Mouse (Mus musculus): ENCODE data around the gene Itm2c. TPM values are rescaled to one million over a fixed set of nuclear protein-coding genes. Genes with fewer than 3 reads are reported as not detected.

The Itm2c gene
- polyA plus RNA-seq, 1 experiment from 2014 or later: 86.1 TPM

DNA sequence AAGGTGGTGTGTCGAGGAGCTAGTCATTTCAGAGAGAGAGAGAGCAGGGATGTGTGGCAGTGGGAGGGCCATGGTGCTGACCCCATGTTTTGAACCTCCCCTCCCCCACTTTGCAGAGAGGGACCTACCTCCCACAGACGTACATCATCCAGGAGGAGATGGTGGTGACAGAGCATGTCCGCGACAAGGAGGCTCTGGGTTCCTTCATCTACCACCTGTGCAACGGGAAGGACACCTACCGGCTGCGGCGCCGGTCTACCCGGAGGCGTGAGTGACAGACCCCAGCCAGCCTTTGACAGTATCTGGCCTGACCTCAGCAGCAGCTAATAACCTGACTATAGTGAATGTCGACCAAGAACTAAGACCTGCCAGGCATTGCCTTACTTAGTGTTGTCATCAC is 12.8 kb downstream of the Itm2c start:
- Histone ChIP-seq H3K4me1 (replicated peaks; ENCODE audit: control insufficient read depth, insufficient read depth, low read length) (no peaks in the 10 kb centered on the region), H3K4me3 (ENCODE audit: low read depth, low read length) (no peak overlapping the region), H3K9me3 (ENCODE audit: control insufficient read depth, low read length) (no peaks in the 10 kb centered on the region), H3K27ac (ENCODE audit: low read depth, low read length) (no peak overlapping the region), H3K9ac (ENCODE audit: low read depth, low read length) (no peak overlapping the region), H3K36me3 (ENCODE audit: control insufficient read depth, insufficient read depth, low read length) (0 out of 2 replicates have a peak, but pooled peaks cover 6% of the 10 kb centered on the region), H3K27me3 (ENCODE audit: control insufficient read depth, insufficient read depth, low read length) (no peaks in the 10 kb centered on the region), H3K4me2 (replicated peaks; ENCODE audit: low read depth, low read length) (no peak overlapping the region)
- DNase-seq (ENCODE audit: low spot score) (no peak), ATAC-seq (ENCODE audit: low FRiP score) (no peak)
- 91% methylated on average over 12 of the region's 12 CpGs for WGBS

DNA sequence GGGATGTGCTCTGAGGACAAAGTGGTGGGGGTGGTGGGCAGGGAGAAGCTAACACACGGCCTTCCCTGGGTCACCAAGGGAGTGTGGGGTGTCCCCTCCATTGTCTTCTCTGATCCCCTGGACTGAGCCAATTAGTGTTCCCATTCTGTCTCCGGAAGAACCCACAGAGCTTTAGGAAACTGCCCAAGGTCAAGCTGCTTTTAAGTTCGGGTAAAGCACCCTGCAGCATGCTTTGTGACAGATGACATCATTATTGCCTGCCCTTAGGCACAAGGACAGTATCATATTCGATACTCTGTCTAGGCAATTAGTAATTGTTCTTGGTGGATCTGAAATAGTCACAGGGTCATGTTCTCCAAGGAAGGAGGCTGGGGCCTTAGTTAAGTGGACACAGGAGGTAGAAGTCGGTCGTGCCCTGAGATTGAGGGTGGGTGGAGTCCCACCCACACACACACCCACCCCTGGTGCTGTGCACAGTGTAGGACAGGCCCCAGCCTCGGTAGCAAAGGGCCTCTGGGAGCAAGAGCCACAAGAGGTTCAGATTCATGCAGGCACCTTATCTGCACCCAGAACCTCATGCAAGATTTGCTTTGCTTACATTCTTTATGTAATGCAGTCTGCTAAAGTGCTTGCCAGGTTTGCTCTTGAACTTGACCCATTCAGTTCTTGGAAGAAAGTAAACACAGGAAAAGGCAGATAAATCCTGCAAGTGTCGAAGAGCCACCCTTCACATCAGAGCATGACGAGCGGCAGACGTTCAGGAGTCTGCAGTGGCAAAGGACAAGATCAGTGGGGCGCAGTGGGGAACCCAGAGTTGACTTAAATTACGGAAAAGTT is 14.9 kb downstream of the Itm2c start:
- ATAC-seq (ENCODE audit: low FRiP score) (0 out of 2 replicates have a peak, but pooled peaks have one; percentile 46), DNase-seq (ENCODE audit: low spot score) (no peak)
- H3K4me3 ChIP-seq (ENCODE audit: low read depth, low read length): no peak overlapping the region
- 73% methylated on average over 13 of the region's 13 CpGs for WGBS
- 0 out of 2 replicates have a peak, but pooled peaks cover 6% of the 10 kb centered on the region for H3K36me3 ChIP-seq (ENCODE audit: control insufficient read depth, insufficient read depth, low read length)
- H3K27me3 ChIP-seq (ENCODE audit: control insufficient read depth, insufficient read depth, low read length): no peaks in the 10 kb centered on the region
- H3K9me3 ChIP-seq (ENCODE audit: control insufficient read depth, low read length): no peaks in the 10 kb centered on the region
- no peak overlapping the region for H3K9ac ChIP-seq (ENCODE audit: low read depth, low read length)
- no peaks in the 10 kb centered on the region for H3K4me1 ChIP-seq (replicated peaks; ENCODE audit: control insufficient read depth, insufficient read depth, low read length)
- H3K27ac ChIP-seq (ENCODE audit: low read depth, low read length): no peak overlapping the region
- no peak overlapping the region for H3K4me2 ChIP-seq (replicated peaks; ENCODE audit: low read depth, low read length)

DNA sequence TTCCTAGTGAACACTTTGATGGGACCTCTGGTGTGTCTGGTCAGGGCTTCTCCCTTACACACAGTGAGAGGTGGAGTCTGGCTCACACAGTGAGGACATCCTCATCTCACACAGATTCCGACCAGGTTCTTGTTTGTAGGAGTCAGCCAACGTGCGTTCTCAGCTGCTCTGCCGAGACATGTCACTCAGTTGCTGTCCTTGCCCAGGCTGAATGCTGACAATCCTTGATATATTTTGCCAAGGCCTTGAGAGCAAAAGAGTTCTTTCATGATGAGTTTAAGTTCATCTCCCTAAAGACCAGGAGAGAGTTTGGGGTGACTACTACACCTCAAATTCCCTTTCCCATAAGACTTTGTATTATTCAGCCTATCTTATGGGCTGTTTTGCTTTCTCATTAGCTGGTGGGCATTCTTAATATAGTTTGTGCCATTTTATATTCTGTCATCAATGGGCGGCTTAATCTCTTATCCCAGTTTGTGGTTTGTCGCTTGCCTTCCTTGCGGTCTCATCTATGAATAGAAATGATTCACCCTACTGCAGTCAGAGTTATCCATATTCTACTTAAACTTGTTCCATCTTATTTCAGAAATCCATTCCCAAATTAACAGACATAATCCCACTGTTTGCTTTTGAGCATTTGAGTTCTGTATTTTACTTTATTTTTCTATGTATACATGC is 19.1 kb downstream of the Itm2c start:
- Histone ChIP-seq H3K4me3 (ENCODE audit: low read depth, low read length) (no peak overlapping the region), H3K27ac (ENCODE audit: low read depth, low read length) (no peak overlapping the region), H3K27me3 (ENCODE audit: control insufficient read depth, insufficient read depth, low read length) (no peaks in the 10 kb centered on the region), H3K9ac (ENCODE audit: low read depth, low read length) (no peak overlapping the region), H3K9me3 (ENCODE audit: control insufficient read depth, low read length) (no peaks in the 10 kb centered on the region), H3K4me1 (replicated peaks; ENCODE audit: control insufficient read depth, insufficient read depth, low read length) (peaks cover 6% of the 10 kb centered on the region; the same call in 1 of the 2 replicates), H3K4me2 (replicated peaks; ENCODE audit: low read depth, low read length) (no peak overlapping the region), H3K36me3 (ENCODE audit: control insufficient read depth, insufficient read depth, low read length) (no peaks in the 10 kb centered on the region)
- 88% methylated on average over 7 of the region's 7 CpGs for WGBS
- DNase-seq (ENCODE audit: low spot score) (no peak), ATAC-seq (ENCODE audit: low FRiP score) (no peak)

DNA sequence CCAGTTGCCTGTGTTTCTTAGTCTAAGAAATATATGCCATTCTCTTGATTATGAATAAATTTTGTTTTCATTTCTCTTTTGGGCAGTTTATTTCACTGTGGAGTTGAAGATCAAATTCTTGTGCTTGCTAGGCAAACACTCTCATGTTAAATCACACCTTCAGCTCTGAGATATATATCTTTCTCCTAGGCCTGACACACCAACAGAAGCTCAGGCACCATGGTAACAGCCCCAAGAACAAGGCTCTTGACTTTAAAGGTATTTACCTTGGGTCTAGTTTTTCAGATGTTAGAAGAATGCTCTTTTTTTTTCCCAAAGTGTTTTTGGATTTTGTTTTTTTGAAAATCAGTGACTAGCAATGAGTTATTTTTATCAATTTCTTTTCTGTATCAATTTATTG is 21.8 kb downstream of the Itm2c start:
- DNase-seq (ENCODE audit: low spot score) (no peak), ATAC-seq (ENCODE audit: low FRiP score) (no peak)
- Histone ChIP-seq H3K9me3 (ENCODE audit: control insufficient read depth, low read length) (no peaks in the 10 kb centered on the region), H3K4me1 (replicated peaks; ENCODE audit: control insufficient read depth, insufficient read depth, low read length) (peaks cover 6% of the 10 kb centered on the region; the same call in 1 of the 2 replicates), H3K4me3 (ENCODE audit: low read depth, low read length) (no peak overlapping the region), H3K27me3 (ENCODE audit: control insufficient read depth, insufficient read depth, low read length) (no peaks in the 10 kb centered on the region), H3K4me2 (replicated peaks; ENCODE audit: low read depth, low read length) (no peak overlapping the region), H3K36me3 (ENCODE audit: control insufficient read depth, insufficient read depth, low read length) (no peaks in the 10 kb centered on the region), H3K27ac (ENCODE audit: low read depth, low read length) (no peak overlapping the region), H3K9ac (ENCODE audit: low read depth, low read length) (no peak overlapping the region)

DNA sequence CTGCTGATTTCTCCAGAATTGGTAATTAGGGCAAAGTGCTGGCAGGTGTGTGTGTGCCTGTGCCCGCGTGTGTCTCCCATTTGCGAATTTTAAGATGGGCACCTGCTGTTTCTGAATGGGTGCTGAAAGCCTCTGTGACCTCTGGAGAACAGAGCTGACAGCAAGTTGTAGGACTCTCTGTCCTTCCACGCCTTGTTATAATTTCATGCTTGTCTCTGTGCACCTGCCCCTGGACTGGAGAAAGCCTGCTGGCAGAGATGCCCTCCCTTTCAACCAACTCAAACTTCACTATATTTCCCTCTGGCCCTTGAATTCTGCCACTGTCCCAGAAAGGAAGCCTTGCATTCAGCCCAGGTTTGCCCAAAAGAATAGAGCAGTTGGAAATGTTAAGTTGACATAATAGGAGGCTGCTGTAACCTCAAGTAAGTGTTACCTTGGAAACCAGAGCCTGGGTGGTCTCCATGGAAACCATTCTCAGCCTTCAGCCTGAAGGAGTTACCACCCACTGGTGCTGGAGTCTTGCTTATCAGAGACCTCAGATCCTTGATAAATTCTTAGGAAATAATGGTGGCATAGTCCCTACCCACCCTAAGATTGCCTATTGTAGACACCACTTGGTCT is 22.9 kb downstream of the Itm2c start:
- no peaks in the 10 kb centered on the region for H3K27me3 ChIP-seq (ENCODE audit: control insufficient read depth, insufficient read depth, low read length)
- H3K9ac ChIP-seq (ENCODE audit: low read depth, low read length): no peak overlapping the region
- no peak overlapping the region for H3K4me3 ChIP-seq (ENCODE audit: low read depth, low read length)
- ATAC-seq (ENCODE audit: low FRiP score): peak; percentile 81
- peaks cover 6% of the 10 kb centered on the region; the same call in 1 of the 2 replicates for H3K4me1 ChIP-seq (replicated peaks; ENCODE audit: control insufficient read depth, insufficient read depth, low read length)
- H3K4me2 ChIP-seq (replicated peaks; ENCODE audit: low read depth, low read length): no peak overlapping the region
- H3K27ac ChIP-seq (ENCODE audit: low read depth, low read length): peak overlapping the region; percentile 30; the same call in 1 of the 2 replicates
- DNase-seq (ENCODE audit: low spot score): peak; percentile 69
- no peaks in the 10 kb centered on the region for H3K36me3 ChIP-seq (ENCODE audit: control insufficient read depth, insufficient read depth, low read length)
- WGBS: 19% methylated on average over 4 of the region's 4 CpGs
- H3K9me3 ChIP-seq (ENCODE audit: control insufficient read depth, low read length): no peaks in the 10 kb centered on the region

DNA sequence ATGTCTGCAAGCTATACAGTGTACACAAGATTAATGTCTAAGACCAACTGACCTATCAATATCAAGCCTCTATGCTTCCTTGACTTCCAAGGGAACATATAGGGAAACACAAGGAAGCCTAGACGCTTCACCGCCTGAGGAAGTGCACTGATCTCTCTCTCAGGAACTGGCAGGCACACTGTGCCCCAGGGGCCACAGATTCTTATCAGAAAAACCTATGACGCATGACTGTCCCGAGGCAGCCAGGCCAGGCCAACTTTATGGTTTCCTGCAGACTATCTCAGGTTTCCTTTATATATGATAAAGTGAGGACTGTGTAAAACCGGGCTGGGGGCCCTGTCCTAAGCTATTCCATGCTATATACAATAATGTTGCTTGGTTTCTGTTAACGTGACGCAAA is 25.5 kb downstream of the Itm2c start:
- no peaks in the 10 kb centered on the region for H3K27me3 ChIP-seq (ENCODE audit: control insufficient read depth, insufficient read depth, low read length)
- no peaks in the 10 kb centered on the region for H3K36me3 ChIP-seq (ENCODE audit: control insufficient read depth, insufficient read depth, low read length)
- no peak overlapping the region for H3K9ac ChIP-seq (ENCODE audit: low read depth, low read length)
- no peak overlapping the region for H3K4me3 ChIP-seq (ENCODE audit: low read depth, low read length)
- WGBS: 79% methylated on average over 7 of the region's 7 CpGs
- H3K4me1 ChIP-seq (replicated peaks; ENCODE audit: control insufficient read depth, insufficient read depth, low read length): peaks cover 6% of the 10 kb centered on the region; the same call in 1 of the 2 replicates
- no peak overlapping the region for H3K27ac ChIP-seq (ENCODE audit: low read depth, low read length)
- DNase-seq (ENCODE audit: low spot score) (no peak), ATAC-seq (ENCODE audit: low FRiP score) (no peak)
- no peak overlapping the region for H3K4me2 ChIP-seq (replicated peaks; ENCODE audit: low read depth, low read length)
- H3K9me3 ChIP-seq (ENCODE audit: control insufficient read depth, low read length): no peaks in the 10 kb centered on the region

DNA sequence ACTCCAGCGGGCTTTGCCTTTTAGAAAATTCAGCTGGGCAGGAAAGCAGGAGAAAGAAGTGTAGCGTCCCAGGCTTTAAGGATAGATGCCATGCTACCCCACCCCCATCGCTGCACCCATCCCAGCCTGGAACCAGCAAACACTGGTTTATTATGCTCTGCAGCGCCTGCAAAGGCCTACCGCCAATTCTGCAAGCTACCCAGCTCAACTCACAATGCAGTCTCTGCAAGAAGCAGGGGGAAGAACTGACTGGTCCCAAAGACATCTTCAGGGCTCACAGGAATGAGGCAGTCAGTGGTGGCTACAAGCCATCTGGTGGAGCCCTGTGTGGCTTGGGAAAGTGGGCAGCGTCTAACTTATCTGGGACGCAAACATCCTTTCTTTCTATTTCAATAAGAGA is 27.6 kb downstream of the Itm2c start:
- no peak for ATAC-seq (ENCODE audit: low FRiP score)

DNA sequence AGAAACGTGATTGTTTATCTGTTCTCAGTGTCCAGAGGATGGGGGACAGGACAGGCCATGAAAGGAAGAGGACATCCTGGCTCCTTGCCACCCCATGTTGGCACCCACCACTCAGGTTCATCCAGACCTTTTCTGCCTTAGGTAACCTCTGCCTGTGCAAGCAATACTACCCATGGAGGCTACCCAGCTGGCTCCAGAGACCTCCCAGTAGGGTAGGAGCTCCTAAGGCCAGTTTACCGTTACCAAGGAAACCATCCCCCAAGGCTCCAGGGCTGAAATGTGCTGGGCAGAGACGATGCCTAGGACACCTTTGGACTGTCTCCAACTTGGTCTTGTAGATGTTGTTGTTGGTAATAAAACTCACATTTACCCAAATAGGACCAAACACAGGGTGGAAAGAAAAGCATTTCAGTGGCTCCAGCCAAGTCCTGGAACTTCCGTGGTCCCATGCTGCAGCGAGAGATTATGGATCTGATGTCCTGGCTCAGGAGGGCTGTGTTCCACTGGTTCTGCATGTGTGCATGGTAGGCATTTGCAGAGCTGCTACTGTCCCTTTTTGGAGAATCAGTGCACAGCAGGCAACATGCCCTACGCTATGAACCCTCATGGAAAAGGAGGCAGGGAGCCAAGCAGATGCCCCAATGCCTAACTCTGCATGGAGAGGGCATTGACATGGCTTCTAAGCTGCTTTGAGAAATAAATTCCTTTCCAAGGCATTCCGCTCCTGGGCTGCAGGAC is 28.2 kb downstream of the Itm2c start:
- no peak for ATAC-seq (ENCODE audit: low FRiP score)
- Histone ChIP-seq H3K27ac (ENCODE audit: low read depth, low read length) (no peak overlapping the region), H3K36me3 (ENCODE audit: control insufficient read depth, insufficient read depth, low read length) (no peaks in the 10 kb centered on the region), H3K4me1 (replicated peaks; ENCODE audit: control insufficient read depth, insufficient read depth, low read length) (peaks cover 3% of the 10 kb centered on the region; the same call in 1 of the 2 replicates), H3K27me3 (ENCODE audit: control insufficient read depth, insufficient read depth, low read length) (no peaks in the 10 kb centered on the region), H3K4me2 (replicated peaks; ENCODE audit: low read depth, low read length) (no peak overlapping the region), H3K4me3 (ENCODE audit: low read depth, low read length) (no peak overlapping the region), H3K9me3 (ENCODE audit: control insufficient read depth, low read length) (no peaks in the 10 kb centered on the region), H3K9ac (ENCODE audit: low read depth, low read length) (no peak overlapping the region)
- WGBS: 66% methylated on average over 7 of the region's 7 CpGs
- DNase-seq (ENCODE audit: low spot score): no peak

More for the DNA sequence above, 27.6 kb downstream of the Itm2c start:
- Histone ChIP-seq H3K9ac (ENCODE audit: low read depth, low read length) (no peak overlapping the region), H3K4me3 (ENCODE audit: low read depth, low read length) (no peak overlapping the region), H3K27me3 (ENCODE audit: control insufficient read depth, insufficient read depth, low read length) (no peaks in the 10 kb centered on the region), H3K9me3 (ENCODE audit: control insufficient read depth, low read length) (no peaks in the 10 kb centered on the region), H3K4me2 (replicated peaks; ENCODE audit: low read depth, low read length) (no peak overlapping the region), H3K27ac (ENCODE audit: low read depth, low read length) (no peak overlapping the region), H3K36me3 (ENCODE audit: control insufficient read depth, insufficient read depth, low read length) (no peaks in the 10 kb centered on the region), H3K4me1 (replicated peaks; ENCODE audit: control insufficient read depth, insufficient read depth, low read length) (peaks cover 5% of the 10 kb centered on the region; the same call in 1 of the 2 replicates)
- DNase-seq (ENCODE audit: low spot score): no peak
- 83% methylated on average over 7 of the region's 7 CpGs for WGBS

Data from hindbrain, embryonic 11.5 days (tissue).